Mouse (Mus musculus) ES-Bruce4 (cell line): ENCODE data around the gene Ndufb4.

Experiments used
- CTCF ChIP-seq: IDR thresholded peaks from one replicate; pipeline ENCODE4 v1.8.1; 2011; ENCODE audit warnings: low read depth, low read length
- EP300 ChIP-seq: IDR thresholded peaks from 2 replicates; pipeline ENCODE4 v1.6.1; 2011; ENCODE audit warnings: low read depth, low read length; ENCODE audit not compliant: insufficient read depth
- POLR2A ChIP-seq: IDR thresholded peaks from one replicate; pipeline ENCODE4 v1.8.1; 2011; ENCODE audit warnings: low read length; ENCODE audit not compliant: insufficient read depth

DNA sequence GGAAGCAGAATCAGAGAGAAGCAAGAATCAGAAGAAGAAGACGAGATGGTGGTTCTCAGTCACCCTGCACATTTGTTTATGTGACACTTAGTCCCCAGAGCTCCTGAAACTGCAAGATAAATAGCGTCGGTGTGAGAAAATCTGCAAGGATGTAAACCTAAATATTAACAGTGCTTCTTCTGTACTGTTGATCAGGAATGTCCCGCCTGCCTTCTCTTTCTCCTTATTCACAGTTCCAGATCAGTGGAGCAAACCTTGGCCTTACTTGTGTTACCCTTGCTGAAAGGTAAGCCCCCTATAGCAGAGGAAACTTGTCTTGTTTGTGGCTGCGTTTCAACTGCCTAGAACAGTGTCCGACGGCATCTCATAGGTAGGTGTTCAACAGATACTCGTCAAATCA lies 23.3 kb upstream of the Ndufb4 start:
- TF ChIP-seq CTCF: no peak
- no peak for TF ChIP-seq POLR2A
- no peak for TF ChIP-seq EP300
